Mouse (Mus musculus) brain, embryonic 14.5 days (tissue): ENCODE results near the gene Exoc4.

ENCODE experiments used
- CTCF ChIP-seq: fragments of 200-500 bp; IDR thresholded peaks from 2 replicates; pipeline ENCODE4 v1.5.1; 2012; ENCODE audit warnings: inconsistent platforms, mild to moderate bottlenecking, moderate library complexity, borderline replicate concordance; ENCODE audit not compliant: insufficient read depth, insufficient read length; ENCODE audit errors: extremely low read depth
- POLR2A ChIP-seq: fragments of 200-500 bp; IDR thresholded peaks from 2 replicates; pipeline ENCODE4 v1.6.1; 2012; ENCODE audit warnings: mild to moderate bottlenecking, inconsistent platforms, borderline replicate concordance; ENCODE audit not compliant: poor library complexity, insufficient read depth, insufficient read length, severe bottlenecking; ENCODE audit errors: extremely low read depth

GRCm38 (mm10) chr6:33305996-33306395 is 57.1 kb downstream of the Exoc4 start:
- TF ChIP-seq CTCF (no peak), POLR2A (no peak)
